Mouse (Mus musculus) liver, postnatal 0 days (tissue): Measurements from ENCODE around the gene Adprh. TPM values are rescaled to one million over a fixed set of nuclear protein-coding genes. Genes with fewer than 3 reads are reported as not detected.
"Not testable (repeated sequence)": the region's sequence is repeated elsewhere in the genome, so short reads cannot be mapped to it uniquely, and the experiment has no call there.

ENCODE experiments used
- ATAC-seq: fragments of 200-750 bp; cut with Nextera tagmentation; 2 replicates; pipeline ENCODE4 v1.8.0; 2017; ENCODE audit warnings: mild to moderate bottlenecking, moderate library complexity
- DNase-seq: peaks from one replicate; pipeline ENCODE4 v3.0.0-alpha.2; 2016
- H3K27ac ChIP-seq: fragments of 300-500 bp; sonication (generic); 2 replicates; pipeline ENCODE4 v1.5.1; 2014; ENCODE audit warnings: antibody characterized with exemption, moderate library complexity, mild to moderate bottlenecking, low read depth
- H3K27me3 ChIP-seq: fragments of 300-500 bp; sonication (generic); 2 replicates; pipeline ENCODE4 v1.6.1; 2014; ENCODE audit warnings: low read length, control low read depth, mixed read lengths; ENCODE audit not compliant: insufficient read depth
- H3K36me3 ChIP-seq: fragments of 300-500 bp; sonication (generic); replicated peaks from 2 replicates; pipeline ENCODE4 v1.6.1; 2014; ENCODE audit warnings: mild to moderate bottlenecking, control low read depth, low read length, moderate library complexity, mixed read lengths; ENCODE audit not compliant: insufficient read depth
- H3K4me1 ChIP-seq: fragments of 300-500 bp; sonication (generic); 2 replicates; pipeline ENCODE4 v1.6.1; 2014; ENCODE audit warnings: antibody characterized with exemption, mild to moderate bottlenecking, control low read depth; ENCODE audit not compliant: insufficient read depth
- H3K4me2 ChIP-seq: fragments of 300-500 bp; sonication (generic); 2 replicates; pipeline ENCODE4 v1.6.1; 2014; ENCODE audit warnings: low read depth, mild to moderate bottlenecking, low read length, moderate library complexity, mixed read lengths
- H3K4me3 ChIP-seq: fragments of 300-500 bp; sonication (generic); 2 replicates; pipeline ENCODE4 v1.5.1; 2014; ENCODE audit warnings: low read depth, low read length
- H3K9ac ChIP-seq: fragments of 300-500 bp; sonication (generic); replicated peaks from 2 replicates; pipeline ENCODE4 v1.6.1; 2014; ENCODE audit warnings: mild to moderate bottlenecking, moderate library complexity
- H3K9me3 ChIP-seq: fragments of 300-500 bp; sonication (generic); 2 replicates; pipeline ENCODE4 v1.6.1; 2016; ENCODE audit warnings: mild to moderate bottlenecking, control low read depth, low read length, mixed read lengths
- CTCF ChIP-seq: sonication (generic); IDR thresholded peaks from 2 replicates; pipeline ENCODE4 v1.5.1; 2016; ENCODE audit warnings: antibody characterized with exemption, low read depth
- EP300 ChIP-seq: IDR thresholded peaks from 2 replicates; pipeline ENCODE4 v1.6.1; 2016; ENCODE audit warnings: antibody characterized with exemption, low read depth, mild to moderate bottlenecking
- WGBS: fragments of 180-500 bp; shearing (Covaris S2); extraction: QIAGEN DNeasy Blood & Tissue Kit; methylation state at CpG from one replicate; pipeline ENCODE4 v1.1.7; 2014; ENCODE audit not compliant: insufficient replicate concordance; 5-methylcytosine and 5-hydroxymethylcytosine counted together
- polyA plus RNA-seq: library from polyadenylated mRNA; unstranded; fragments of >200 nt; fragmentation: Nextera tagmentation; extraction: Ambion mirVana; gene quantifications from 2 replicates; pipeline ENCODE4 v1.2.1, GENCODE M21; 2015

Gene Adprh
- polyA plus RNA-seq, 1 experiment from 2014 or later, result 22.2 TPM

GRCm38 (mm10) chr16:38453952-38454351 is 1.4 kb upstream of the Adprh start:
- Histone ChIP-seq H3K4me3 (no peak overlapping the region), H3K36me3 (no peaks in the 10 kb centered on the region; the same call in 1 of the 2 replicates), H3K4me1 (peaks cover 23% of the 10 kb centered on the region), H3K9ac (no peak overlapping the region), H3K27me3 (no peaks in the 10 kb centered on the region), H3K4me2 (no peak overlapping the region), H3K9me3 (no peaks in the 10 kb centered on the region), H3K27ac (no peak overlapping the region)
- WGBS, result 47% methylated on average over 4 of the region's 4 CpGs
- no peak for TF ChIP-seq CTCF
- TF ChIP-seq EP300, result no peak
- ATAC-seq (no peak), DNase-seq (no peak)

- DNase-seq, result no peak
- peak overlapping the region; percentile 82 for H3K9ac ChIP-seq
- peak overlapping the region; percentile 72 for H3K4me3 ChIP-seq
- no peaks in the 10 kb centered on the region for H3K9me3 ChIP-seq
- WGBS, result 35% methylated on average over 3 of the region's 3 CpGs
- TF ChIP-seq CTCF (no peak), EP300 (no peak)
- H3K36me3 ChIP-seq, result peaks cover 2% of the 10 kb centered on the region; the same call in 1 of the 2 replicates
- no peak for ATAC-seq
- peak overlapping the region; percentile 96 for H3K27ac ChIP-seq
- H3K4me2 ChIP-seq, result peak overlapping the region; percentile 85
- H3K27me3 ChIP-seq, result no peaks in the 10 kb centered on the region
- peaks cover 18% of the 10 kb centered on the region for H3K4me1 ChIP-seq
Observed at GRCm38 (mm10) chr16:38453203-38453553, 675 bp upstream of the Adprh start.

- H3K9me3 ChIP-seq, result no peaks in the 10 kb centered on the region
- WGBS, result 46% methylated on average over 12 of the region's 12 CpGs
- peaks cover 14% of the 10 kb centered on the region for H3K36me3 ChIP-seq
- no peak for TF ChIP-seq EP300
- TF ChIP-seq CTCF, result no peak
- DNase-seq (no peak), ATAC-seq (no peak)
- peak overlapping the region; percentile 72 for H3K4me3 ChIP-seq
- peak overlapping the region; percentile 85 for H3K4me2 ChIP-seq
- no peaks in the 10 kb centered on the region for H3K27me3 ChIP-seq
- peak overlapping the region; percentile 82 for H3K9ac ChIP-seq
- H3K27ac ChIP-seq, result peak overlapping the region; percentile 96
- H3K4me1 ChIP-seq, result peaks cover 18% of the 10 kb centered on the region
Observed at GRCm38 (mm10) chr16:38451421-38452205, 890 bp downstream of the Adprh start.

GRCm38 (mm10) chr16:38450707-38451106 is 1.8 kb downstream of the Adprh start:
- peak; percentile 65; the same call in 1 of the 2 replicates for TF ChIP-seq EP300
- no peak for TF ChIP-seq CTCF
- WGBS, result 63% methylated on average over 7 of the region's 7 CpGs
- peaks cover 18% of the 10 kb centered on the region for H3K4me1 ChIP-seq
- no peak for DNase-seq
- peak overlapping the region; percentile 73 for H3K27ac ChIP-seq
- H3K36me3 ChIP-seq, result peaks cover 19% of the 10 kb centered on the region
- H3K4me3 ChIP-seq, result no peak overlapping the region
- no peak overlapping the region for H3K9ac ChIP-seq
- peak; percentile 37 for ATAC-seq
- H3K4me2 ChIP-seq, result peak overlapping the region; percentile 27; the same call in 1 of the 2 replicates
- no peaks in the 10 kb centered on the region for H3K9me3 ChIP-seq
- H3K27me3 ChIP-seq, result no peaks in the 10 kb centered on the region

- TF ChIP-seq EP300 (no peak), CTCF (no peak)
- Histone ChIP-seq H3K36me3 (peaks cover 29% of the 10 kb centered on the region), H3K27me3 (no peaks in the 10 kb centered on the region), H3K27ac (no peak overlapping the region), H3K4me3 (no peak overlapping the region), H3K4me1 (peaks cover 16% of the 10 kb centered on the region), H3K4me2 (no peak overlapping the region), H3K9ac (no peak overlapping the region), H3K9me3 (no peaks in the 10 kb centered on the region)
- 84% methylated on average over 12 of the region's 12 CpGs for WGBS
- ATAC-seq, result no peak
- DNase-seq, result no peak
Observed at GRCm38 (mm10) chr16:38448458-38448857, 4.0 kb downstream of the Adprh start.

- Histone ChIP-seq H3K36me3 (peaks cover 29% of the 10 kb centered on the region), H3K4me1 (peaks cover 16% of the 10 kb centered on the region), H3K9ac (no peak overlapping the region), H3K4me3 (no peak overlapping the region), H3K27me3 (no peaks in the 10 kb centered on the region), H3K4me2 (no peak overlapping the region), H3K27ac (no peak overlapping the region), H3K9me3 (no peaks in the 10 kb centered on the region)
- 91% methylated on average over 21 of the region's 21 CpGs for WGBS
- DNase-seq (no peak), ATAC-seq (no peak)
- TF ChIP-seq CTCF, result 0 out of 2 replicates have a peak, but pooled peaks have one; percentile 17
- TF ChIP-seq EP300, result no peak
Observed at GRCm38 (mm10) chr16:38447366-38447765, 5.1 kb downstream of the Adprh start.

- not testable (repeated sequence) for H3K9ac ChIP-seq, H3K9me3 ChIP-seq, H3K4me3 ChIP-seq, H3K27me3 ChIP-seq, H3K27ac ChIP-seq, H3K4me1 ChIP-seq, ATAC-seq, DNase-seq, H3K4me2 ChIP-seq
- WGBS, result 79% methylated on average over 2 of the region's 2 CpGs
- H3K36me3 ChIP-seq, result peaks cover 29% of the 10 kb centered on the region
Observed at GRCm38 (mm10) chr16:38446141-38446540, 6.4 kb downstream of the Adprh start.
